Mouse (Mus musculus) hindbrain, embryonic 14.5 days (tissue): ENCODE measurements around the gene Fsd1. TPM values are rescaled to one million over a fixed set of nuclear protein-coding genes. Genes with fewer than 3 reads are reported as not detected.
A peak's percentile ranks its signal among the peaks of the same experiment; 100 is the strongest.

Experiments
- ATAC-seq: fragments of 200-750 bp; cut with Nextera tagmentation; 2 replicates; pipeline ENCODE4 v1.8.0; 2017; ENCODE audit warnings: moderate number of reproducible peaks, mild to moderate bottlenecking, moderate TSS enrichment, moderate library complexity; ENCODE audit not compliant: low FRiP score
- DNase-seq: peaks from one replicate; pipeline ENCODE4 v3.0.0-alpha.2; 2015; ENCODE audit warnings: low spot score
- H3K27ac ChIP-seq: fragments of 300-500 bp; sonication (generic); 2 replicates; pipeline ENCODE4 v1.5.1; 2014; ENCODE audit warnings: mild to moderate bottlenecking, moderate library complexity
- H3K27me3 ChIP-seq: fragments of 300-500 bp; sonication (generic); 2 replicates; pipeline ENCODE4 v1.6.1; 2014; ENCODE audit warnings: mild to moderate bottlenecking, low read length, mixed read lengths; ENCODE audit not compliant: control insufficient read depth, insufficient read depth
- H3K36me3 ChIP-seq: fragments of 300-500 bp; sonication (generic); replicated peaks from 2 replicates; pipeline ENCODE4 v1.6.1; 2014; ENCODE audit not compliant: control insufficient read depth, insufficient read depth
- H3K4me1 ChIP-seq: fragments of 300-500 bp; sonication (generic); replicated peaks from 2 replicates; pipeline ENCODE4 v1.6.1; 2014; ENCODE audit warnings: antibody characterized with exemption, low read length, mixed read lengths; ENCODE audit not compliant: control insufficient read depth, insufficient read depth
- H3K4me2 ChIP-seq: fragments of 300-500 bp; sonication (generic); replicated peaks from 2 replicates; pipeline ENCODE4 v1.6.1; 2014; ENCODE audit warnings: mild to moderate bottlenecking, moderate library complexity
- H3K4me3 ChIP-seq: fragments of 300-500 bp; sonication (generic); replicated peaks from 2 replicates; pipeline ENCODE4 v1.5.1; 2014; ENCODE audit warnings: mild to moderate bottlenecking, low read length
- H3K9ac ChIP-seq: fragments of 300-500 bp; sonication (generic); 2 replicates; pipeline ENCODE4 v1.6.1; 2014
- H3K9me3 ChIP-seq: fragments of 300-500 bp; sonication (generic); 2 replicates; pipeline ENCODE4 v1.6.1; 2016; ENCODE audit warnings: low read length; ENCODE audit not compliant: control insufficient read depth
- WGBS: fragments of 180-500 bp; shearing (Covaris S2); extraction: QIAGEN DNeasy Blood & Tissue Kit; methylation state at CpG from one replicate; pipeline ENCODE4 v1.1.7; 2014; 5-methylcytosine and 5-hydroxymethylcytosine counted together
- polyA plus RNA-seq: library from polyadenylated mRNA; unstranded; fragments of >200 nt; fragmentation: Nextera tagmentation; extraction: Ambion mirVana; gene quantifications from 2 replicates; pipeline ENCODE4 v1.2.1, GENCODE M21; 2014

Gene Fsd1
- polyA plus RNA-seq, 1 experiment from 2014 or later, result 167 TPM

- H3K36me3 ChIP-seq, result peaks cover 53% of the 10 kb centered on the region
- peaks cover 25% of the 10 kb centered on the region for H3K4me1 ChIP-seq
- ATAC-seq (no peak), DNase-seq (peak; percentile 75)
- peak overlapping the region; percentile 91 for H3K4me2 ChIP-seq
- H3K27me3 ChIP-seq, result no peaks in the 10 kb centered on the region
- peak overlapping the region; percentile 88 for H3K4me3 ChIP-seq
- no peaks in the 10 kb centered on the region for H3K9me3 ChIP-seq
- 5% methylated on average over 9 of the region's 9 CpGs for WGBS
- no peak overlapping the region for H3K27ac ChIP-seq
- peak overlapping the region; percentile 90 for H3K9ac ChIP-seq
These were observed 24.4 kb downstream of the Fsd1 start for GRCm38 (mm10) chr17:56010681-56011080.

- DNase-seq (no peak), ATAC-seq (no peak)
- Histone ChIP-seq H3K4me1 (peaks cover 25% of the 10 kb centered on the region), H3K9ac (peak overlapping the region; percentile 90), H3K4me2 (peak overlapping the region; percentile 91; the same call in 1 of the 2 replicates), H3K9me3 (no peaks in the 10 kb centered on the region), H3K36me3 (peaks cover 60% of the 10 kb centered on the region), H3K4me3 (no peak overlapping the region), H3K27ac (no peak overlapping the region), H3K27me3 (no peaks in the 10 kb centered on the region)
- WGBS, result 91% methylated on average over 7 of the region's 7 CpGs
These were observed 25.1 kb downstream of the Fsd1 start for GRCm38 (mm10) chr17:56011441-56011840.

GRCm38 (mm10) chr17:56015293-56015692 lies 29.0 kb downstream of the Fsd1 start:
- Histone ChIP-seq H3K4me3 (no peak overlapping the region), H3K9me3 (no peaks in the 10 kb centered on the region), H3K9ac (no peak overlapping the region), H3K36me3 (peaks cover 98% of the 10 kb centered on the region), H3K4me1 (peaks cover 15% of the 10 kb centered on the region), H3K4me2 (no peak overlapping the region), H3K27me3 (no peaks in the 10 kb centered on the region), H3K27ac (no peak overlapping the region)
- WGBS, result 93% methylated on average over 9 of the region's 9 CpGs
- DNase-seq (no peak), ATAC-seq (no peak)

- no peak overlapping the region for H3K4me2 ChIP-seq
- no peak for DNase-seq
- H3K36me3 ChIP-seq, result peaks cover 89% of the 10 kb centered on the region
- ATAC-seq, result no peak
- no peaks in the 10 kb centered on the region for H3K9me3 ChIP-seq
- H3K9ac ChIP-seq, result no peak overlapping the region
- H3K27me3 ChIP-seq, result no peaks in the 10 kb centered on the region
- H3K4me1 ChIP-seq, result peaks cover 4% of the 10 kb centered on the region; the same call in 1 of the 2 replicates
- H3K27ac ChIP-seq, result no peak overlapping the region
- WGBS, result 91% methylated on average over 8 of the region's 8 CpGs
- H3K4me3 ChIP-seq, result no peak overlapping the region
These were observed 30.1 kb downstream of the Fsd1 start for GRCm38 (mm10) chr17:56016382-56016781.

- H3K36me3 ChIP-seq, result peaks cover 82% of the 10 kb centered on the region
- no peak overlapping the region for H3K4me3 ChIP-seq
- no peak overlapping the region for H3K4me2 ChIP-seq
- WGBS, result 85% methylated on average over 15 of the region's 15 CpGs
- H3K9ac ChIP-seq, result no peak overlapping the region
- H3K27ac ChIP-seq, result no peak overlapping the region
- DNase-seq, result no peak
- H3K4me1 ChIP-seq, result no peaks in the 10 kb centered on the region; the same call in 1 of the 2 replicates
- ATAC-seq, result no peak
- no peaks in the 10 kb centered on the region for H3K27me3 ChIP-seq
- no peaks in the 10 kb centered on the region for H3K9me3 ChIP-seq
These were observed 30.8 kb downstream of the Fsd1 start for GRCm38 (mm10) chr17:56016793-56017785.

- WGBS, result 94% methylated on average over 7 of the region's 7 CpGs
- ATAC-seq (no peak), DNase-seq (no peak)
- Histone ChIP-seq H3K4me2 (no peak overlapping the region), H3K4me3 (no peak overlapping the region), H3K36me3 (peaks cover 74% of the 10 kb centered on the region), H3K27me3 (no peaks in the 10 kb centered on the region), H3K9me3 (no peaks in the 10 kb centered on the region), H3K9ac (no peak overlapping the region), H3K4me1 (peaks cover 6% of the 10 kb centered on the region; the same call in 1 of the 2 replicates), H3K27ac (no peak overlapping the region)
These were observed 31.5 kb downstream of the Fsd1 start for GRCm38 (mm10) chr17:56017848-56018247.

GRCm38 (mm10) chr17:56018347-56019131 lies 32.2 kb downstream of the Fsd1 start:
- H3K27me3 ChIP-seq, result no peaks in the 10 kb centered on the region
- ATAC-seq (peak; percentile 24; the same call in 1 of the 2 replicates), DNase-seq (no peak)
- no peak overlapping the region for H3K4me3 ChIP-seq
- H3K36me3 ChIP-seq, result peaks cover 67% of the 10 kb centered on the region
- H3K4me2 ChIP-seq, result no peak overlapping the region
- H3K9me3 ChIP-seq, result no peaks in the 10 kb centered on the region
- H3K9ac ChIP-seq, result no peak overlapping the region
- H3K27ac ChIP-seq, result no peak overlapping the region
- H3K4me1 ChIP-seq, result peaks cover 13% of the 10 kb centered on the region; the same call in 1 of the 2 replicates
- WGBS, result 76% methylated on average over 20 of the region's 20 CpGs

- H3K4me2 ChIP-seq, result no peak overlapping the region
- H3K27ac ChIP-seq, result 0 out of 2 replicates have a peak overlapping the region, but pooled peaks have one; percentile 11
- 86% methylated on average over 6 of the region's 6 CpGs for whole genome bisulfite sequencing
- no peaks in the 10 kb centered on the region for H3K9me3 ChIP-seq
- H3K36me3 ChIP-seq, result peaks cover 47% of the 10 kb centered on the region
- DNase-seq (no peak), ATAC-seq (0 out of 2 replicates have a peak, but pooled peaks have one; percentile 2)
- no peak overlapping the region for H3K9ac ChIP-seq
- no peaks in the 10 kb centered on the region for H3K27me3 ChIP-seq
- peaks cover 14% of the 10 kb centered on the region; the same call in 1 of the 2 replicates for H3K4me1 ChIP-seq
- H3K4me3 ChIP-seq, result no peak overlapping the region
These were observed 34.2 kb downstream of the Fsd1 start for GRCm38 (mm10) chr17:56020400-56021084.
